In genomic region chr12:84442526-84442925, GRCm38 (mm10) we compare ENCODE assay signal across 24 mouse cellular contexts. TPM values are rescaled to one million over a fixed set of nuclear protein-coding genes. Genes with fewer than 3 reads are reported as not detected.
DNase-seq lines count a peak whose midpoint lies in the region; ATAC-seq lines count a peak whose summit lies in the region.
"Had no signal": no experiment of that assay in that cellular context is flagged by ENCODE, and none has a peak within 500 bp of the region (broad histone marks: within the 10 kb centered on the region; RNA-seq: fewer than 3 reads in every experiment).

No protein-coding gene starts in this region.

- no peak overlapping the region for H3K27ac ChIP-seq in hindbrain, embryonic 11.5 days (ENCODE audit: low read depth, low read length)

- no peaks in the 10 kb centered on the region for H3K4me1 ChIP-seq in hindbrain, embryonic 11.5 days (replicated peaks; ENCODE audit: control insufficient read depth, insufficient read depth, low read length)

- H3K9me3 ChIP-seq in hindbrain, embryonic 11.5 days (ENCODE audit: control insufficient read depth, low read length): no peaks in the 10 kb centered on the region
- H3K9me3 ChIP-seq: G1E had no signal

- no peak overlapping the region for H3K4me3 ChIP-seq in hindbrain, embryonic 11.5 days (ENCODE audit: low read depth, low read length)

- DNase-seq in ES-CJ7 (ENCODE audit: low read depth, low spot score): peak; percentile 46
- DNase-seq in R1 (ENCODE audit: low read depth, low spot score): peak; percentile 74
- peak; percentile 66 for DNase-seq in ZHBTc4 (ENCODE audit: low read depth, low spot score)
- DNase-seq in hindbrain, embryonic 11.5 days (ENCODE audit: low spot score): no peak
- no peak for DNase-seq in cerebellum, postnatal 14 days
- DNase-seq in adrenal gland, postnatal 4 days (ENCODE audit: low spot score in 2 of 2): no peak
- DNase-seq: adrenal gland, adult 2 months; adrenal gland, adult 8-10 months; adrenal gland, postnatal 10 days; adrenal gland, postnatal 14 days; adrenal gland, postnatal 25 days; adrenal gland, postnatal 36 days; B cell, adult 2 months; cerebellum, adult 11 months; cerebellum, adult 11-12 months; cerebellum, adult 18-20 months; cerebellum, adult 2 months; cerebellum, adult 8-10 months; cerebellum, adult 9-10 months; cerebellum, adult 9-11 months had no signal

- no peak overlapping the region for H3K9ac ChIP-seq in hindbrain, embryonic 11.5 days (ENCODE audit: low read depth, low read length)

- no peak for ATAC-seq in hindbrain, embryonic 11.5 days (ENCODE audit: low FRiP score)
- ATAC-seq: activated CD4-positive, CD25-positive, alpha-beta regulatory T cell, adult 4 months; CD4-positive, CD25-positive, alpha-beta regulatory T cell, adult 4 months; Patski had no signal

- no peaks in the 10 kb centered on the region for H3K36me3 ChIP-seq in hindbrain, embryonic 11.5 days (ENCODE audit: control insufficient read depth, insufficient read depth, low read length)

- H3K27me3 ChIP-seq in hindbrain, embryonic 11.5 days (ENCODE audit: control insufficient read depth, insufficient read depth, low read length): no peaks in the 10 kb centered on the region
- H3K27me3 ChIP-seq: Patski had no signal

- 76% methylated on average over 4 of the region's 4 CpGs for WGBS in hindbrain, embryonic 11.5 days

- H3K4me2 ChIP-seq in hindbrain, embryonic 11.5 days (replicated peaks; ENCODE audit: low read depth, low read length): no peak overlapping the region

RNA-seq across cellular contexts. Expression of gene Aldh6a1, which starts 8.3 kb away (rescaled TPM):
- 25.4 and 25.9 TPM in 2 replicates for polyA plus RNA-seq in hindbrain, embryonic 11.5 days (2014; fragmentation: Nextera tagmentation; extraction: Ambion mirVana)
- 100 to 1,000 TPM in 1 of 2 experiments, 10 to 100 TPM in 1; 98.9 to 103 TPM for total RNA-seq in adrenal gland, postnatal 4 days (2021)

RNA-seq across cellular contexts. Expression of gene Lin52, which starts 8.7 kb away (rescaled TPM):
- polyA plus RNA-seq in hindbrain, embryonic 11.5 days (2014; fragmentation: Nextera tagmentation; extraction: Ambion mirVana): 32.8 and 35.9 TPM in 2 replicates
- total RNA-seq in adrenal gland, postnatal 4 days (2021): 10 to 100 TPM; 11.7 to 12.9 TPM

RNA-seq across cellular contexts. Expression of gene Rnf113a2, which starts 25.5 kb away (rescaled TPM):
- polyA plus RNA-seq in hindbrain, embryonic 11.5 days (2014; fragmentation: Nextera tagmentation; extraction: Ambion mirVana): 30.2 and 33.9 TPM in 2 replicates
- 10 to 100 TPM; 19.4 to 19.6 TPM for total RNA-seq in adrenal gland, postnatal 4 days (2021)

RNA-seq across cellular contexts. Expression of gene Bbof1, which starts 33.7 kb away (rescaled TPM):
- polyA plus RNA-seq in hindbrain, embryonic 11.5 days (2014; fragmentation: Nextera tagmentation; extraction: Ambion mirVana): 1.5 and 2.4 TPM in 2 replicates
- 1 to 10 TPM; 3.0 to 5.1 TPM for total RNA-seq in adrenal gland, postnatal 4 days (2021)
- polyA plus RNA-seq: adrenal gland, adult 2 months had no signal

RNA-seq across cellular contexts. Expression of gene Entpd5, which starts 33.7 kb away (rescaled TPM):
- 10.6 and 12.0 TPM in 2 replicates for polyA plus RNA-seq in hindbrain, embryonic 11.5 days (2014; fragmentation: Nextera tagmentation; extraction: Ambion mirVana)
- total RNA-seq in adrenal gland, postnatal 4 days (2021): 10 to 100 TPM; 58.3 to 61.3 TPM

Comparison
In these comparisons a context has a peak if more than half of its experiments do, and no peak if none do; other contexts are left out.
1. DNase-seq: peak in ES-CJ7 (single experiment), R1 (single experiment) and ZHBTc4 (single experiment); none in hindbrain, embryonic 11.5 days (single experiment), cerebellum, postnatal 14 days (0 of 2) and adrenal gland, postnatal 4 days (0 of 2).